Mouse (Mus musculus): ENCODE data around the gene Sf3b1. TPM values are rescaled to one million over a fixed set of nuclear protein-coding genes. Genes with fewer than 3 reads are reported as not detected.
A peak's percentile ranks its signal among the peaks of the same experiment; 100 is the strongest.

Sf3b1 gene
- total and polyA plus RNA-seq, 2 experiments from 2014 or later = 119 to 172 TPM

DNA sequence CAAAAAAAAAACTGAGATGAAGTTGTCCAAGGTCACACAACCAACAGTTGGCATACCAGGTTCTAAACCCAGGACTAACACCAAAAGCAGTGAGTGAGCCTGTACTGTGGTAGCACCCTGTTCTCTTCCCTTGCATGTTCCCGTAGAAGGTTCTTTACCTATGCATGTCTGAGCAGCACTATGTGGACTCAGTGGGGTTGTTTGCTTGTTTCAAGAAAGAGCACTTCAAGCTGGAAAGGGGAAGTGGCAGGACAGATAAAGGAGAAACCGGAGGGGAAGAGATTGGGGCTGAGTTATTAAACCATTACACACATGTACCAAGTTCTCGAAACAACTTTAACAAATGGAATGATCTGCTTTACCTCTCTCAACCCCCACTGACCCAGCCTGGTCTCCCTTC, 44.6 kb downstream of the Sf3b1 start:
- Histone ChIP-seq H3K27me3 (ENCODE audit: control insufficient read depth, insufficient read depth, low read length) (no peaks in the 10 kb centered on the region), H3K36me3 (replicated peaks; ENCODE audit: control insufficient read depth, insufficient read depth, low read length) (peaks cover 30% of the 10 kb centered on the region), H3K27ac (ENCODE audit: low read depth) (no peak overlapping the region), H3K9ac (replicated peaks; ENCODE audit: low read depth, low read length) (no peak overlapping the region), H3K4me1 (ENCODE audit: control insufficient read depth, insufficient read depth) (no peaks in the 10 kb centered on the region), H3K4me2 (ENCODE audit: low read depth, low read length) (no peak overlapping the region), H3K4me3 (ENCODE audit: low read depth, low read length) (no peak overlapping the region), H3K9me3 (replicated peaks; ENCODE audit: control insufficient read depth, low read length) (no peaks in the 10 kb centered on the region)
- WGBS = 65% methylated on average over 3 of the region's 3 CpGs
- no peak for TF ChIP-seq EP300 (IDR thresholded peaks at IDR 0.05; ENCODE audit: low read depth)
- no peak for TF ChIP-seq CTCF (IDR thresholded peaks at IDR 0.05; ENCODE audit: low read depth)
- ATAC-seq (ENCODE audit: insufficient read depth, low read depth) = no peak
- no peak for DNase-seq (ENCODE audit: low spot score)

DNA sequence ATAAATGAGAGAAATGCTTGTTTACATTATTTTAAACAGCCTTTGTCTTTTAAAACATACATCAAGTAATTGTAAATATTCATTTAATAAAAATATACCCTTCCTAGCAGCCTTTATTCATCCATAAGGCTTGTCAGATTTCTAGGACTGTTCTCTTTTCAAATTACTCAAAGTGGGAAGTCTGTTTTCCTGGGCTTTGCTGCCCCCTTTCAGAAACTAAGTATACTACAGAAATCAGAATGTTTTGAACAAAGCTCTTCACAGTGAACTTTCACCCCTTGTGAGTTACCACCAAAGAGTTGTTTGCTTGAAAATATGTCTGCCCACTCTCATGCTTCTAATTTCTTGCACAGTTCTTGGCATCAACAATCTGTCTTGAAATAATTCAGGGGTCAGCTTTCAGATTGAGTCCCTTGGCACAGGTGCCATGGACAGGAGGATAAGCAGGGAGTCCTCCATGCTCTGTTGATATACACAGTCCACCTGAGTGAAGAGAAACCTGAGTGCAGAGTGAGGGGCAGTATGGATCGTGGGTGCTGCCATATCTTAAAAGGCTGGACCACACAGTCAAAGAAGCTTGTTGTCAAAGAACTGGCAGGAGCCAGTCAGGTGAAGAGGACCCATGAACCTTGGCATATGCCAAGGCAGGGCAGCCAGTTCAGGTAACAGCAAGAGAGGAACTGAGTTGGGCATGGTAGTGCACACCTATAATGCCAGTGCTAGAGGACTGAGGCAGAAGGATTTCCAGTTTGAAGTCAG, 47.9 kb downstream of the Sf3b1 start:
- DNase-seq (ENCODE audit: low spot score) (no peak), ATAC-seq (ENCODE audit: insufficient read depth, low read depth) (no peak)
- H3K27ac ChIP-seq (ENCODE audit: low read depth) = no peak overlapping the region
- no peak overlapping the region for H3K4me3 ChIP-seq (ENCODE audit: low read depth, low read length)
- H3K9ac ChIP-seq (replicated peaks; ENCODE audit: low read depth, low read length) = no peak overlapping the region
- peak; percentile 40 for TF ChIP-seq CTCF (IDR thresholded peaks at IDR 0.05; ENCODE audit: low read depth)
- TF ChIP-seq EP300 (IDR thresholded peaks at IDR 0.05; ENCODE audit: low read depth) = no peak
- peaks cover 4% of the 10 kb centered on the region; the same call in 1 of the 2 replicates for H3K36me3 ChIP-seq (replicated peaks; ENCODE audit: control insufficient read depth, insufficient read depth, low read length)
- 27% methylated on average over 1 of the region's 1 CpGs for WGBS
- H3K4me1 ChIP-seq (ENCODE audit: control insufficient read depth, insufficient read depth) = no peaks in the 10 kb centered on the region
- H3K9me3 ChIP-seq (replicated peaks; ENCODE audit: control insufficient read depth, low read length) = no peaks in the 10 kb centered on the region
- H3K27me3 ChIP-seq (ENCODE audit: control insufficient read depth, insufficient read depth, low read length) = no peaks in the 10 kb centered on the region
- H3K4me2 ChIP-seq (ENCODE audit: low read depth, low read length) = no peak overlapping the region

- no peak for DNase-seq (ENCODE audit: low spot score)
- Histone ChIP-seq H3K4me1 (ENCODE audit: control insufficient read depth, insufficient read depth) (no peaks in the 10 kb centered on the region), H3K27me3 (ENCODE audit: control insufficient read depth, insufficient read depth, low read length) (no peaks in the 10 kb centered on the region), H3K36me3 (replicated peaks; ENCODE audit: control insufficient read depth, insufficient read depth, low read length) (no peaks in the 10 kb centered on the region), H3K9ac (replicated peaks; ENCODE audit: low read depth, low read length) (no peak overlapping the region), H3K9me3 (replicated peaks; ENCODE audit: control insufficient read depth, low read length) (no peaks in the 10 kb centered on the region), H3K4me2 (ENCODE audit: low read depth, low read length) (no peak overlapping the region), H3K4me3 (ENCODE audit: low read depth, low read length) (no peak overlapping the region), H3K27ac (ENCODE audit: low read depth) (no peak overlapping the region)
- TF ChIP-seq EP300 (IDR thresholded peaks at IDR 0.05; ENCODE audit: low read depth) = no peak
- no peak for TF ChIP-seq CTCF (IDR thresholded peaks at IDR 0.05; ENCODE audit: low read depth)
- WGBS = 83% methylated on average over 5 of the region's 5 CpGs
- no peak for ATAC-seq (ENCODE audit: insufficient read depth, low read depth)
Measured at GRCm38 (mm10) chr1:54971687-54972404, 55.4 kb downstream of the Sf3b1 start.

- DNase-seq (ENCODE audit: low spot score) = no peak
- H3K27me3 ChIP-seq (ENCODE audit: control insufficient read depth, insufficient read depth, low read length) = no peaks in the 10 kb centered on the region
- H3K36me3 ChIP-seq (replicated peaks; ENCODE audit: control insufficient read depth, insufficient read depth, low read length) = no peaks in the 10 kb centered on the region
- no peaks in the 10 kb centered on the region for H3K4me1 ChIP-seq (ENCODE audit: control insufficient read depth, insufficient read depth)
- 89% methylated on average over 3 of the region's 3 CpGs for WGBS
- H3K9ac ChIP-seq (replicated peaks; ENCODE audit: low read depth, low read length) = no peak overlapping the region
- H3K4me3 ChIP-seq (ENCODE audit: low read depth, low read length) = no peak overlapping the region
- TF ChIP-seq CTCF (IDR thresholded peaks at IDR 0.05; ENCODE audit: low read depth) (no peak), EP300 (IDR thresholded peaks at IDR 0.05; ENCODE audit: low read depth) (no peak)
- H3K9me3 ChIP-seq (replicated peaks; ENCODE audit: control insufficient read depth, low read length) = no peaks in the 10 kb centered on the region
- H3K27ac ChIP-seq (ENCODE audit: low read depth) = no peak overlapping the region
- ATAC-seq (ENCODE audit: insufficient read depth, low read depth) = no peak
- H3K4me2 ChIP-seq (ENCODE audit: low read depth, low read length) = no peak overlapping the region
Measured at GRCm38 (mm10) chr1:54966858-54967257, 60.4 kb downstream of the Sf3b1 start.

DNA sequence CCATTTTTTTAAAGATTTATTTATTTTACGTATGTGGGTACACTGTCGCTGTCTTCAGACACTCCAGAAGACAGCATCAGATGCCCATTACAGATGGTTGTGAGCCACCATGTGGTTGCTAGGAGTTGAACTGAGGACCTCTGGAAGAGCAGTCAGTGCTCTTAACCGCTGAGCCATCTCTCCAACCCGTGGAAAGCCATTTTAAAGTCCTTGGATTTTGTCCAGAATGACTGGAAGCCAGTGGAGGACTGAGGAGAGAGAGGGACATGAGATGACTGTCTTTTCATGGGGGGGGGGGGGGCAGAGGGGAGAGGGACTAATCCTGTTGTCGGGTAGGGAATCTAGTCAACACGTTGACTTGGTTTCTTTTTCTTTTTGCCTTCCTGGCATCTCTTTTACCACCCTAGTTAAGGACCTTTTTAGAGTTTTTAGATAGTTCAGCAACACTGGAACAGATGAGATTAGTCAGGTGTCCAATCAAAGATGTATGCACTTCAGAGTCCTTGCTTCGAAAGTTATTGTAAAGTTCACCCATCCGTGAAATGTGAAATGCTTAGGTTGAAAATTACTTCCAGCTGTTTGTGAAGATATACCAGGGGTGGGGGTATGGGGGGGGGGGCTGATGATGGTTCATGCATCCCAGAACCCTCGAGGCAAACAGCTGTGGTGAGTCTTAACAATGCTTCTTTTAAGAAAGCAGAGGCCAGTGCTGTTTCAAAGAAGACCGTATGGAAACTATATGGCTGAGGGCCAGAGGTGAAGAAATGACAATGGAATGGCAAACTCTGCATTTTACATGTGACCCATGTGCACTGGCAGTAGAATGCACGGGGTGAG, 61.9 kb downstream of the Sf3b1 start:
- ATAC-seq (ENCODE audit: insufficient read depth, low read depth) (no peak), DNase-seq (ENCODE audit: low spot score) (no peak)
- Histone ChIP-seq H3K36me3 (replicated peaks; ENCODE audit: control insufficient read depth, insufficient read depth, low read length) (no peaks in the 10 kb centered on the region), H3K4me2 (ENCODE audit: low read depth, low read length) (no peak overlapping the region), H3K4me1 (ENCODE audit: control insufficient read depth, insufficient read depth) (no peaks in the 10 kb centered on the region), H3K9me3 (replicated peaks; ENCODE audit: control insufficient read depth, low read length) (no peaks in the 10 kb centered on the region), H3K9ac (replicated peaks; ENCODE audit: low read depth, low read length) (no peak overlapping the region), H3K27ac (ENCODE audit: low read depth) (no peak overlapping the region), H3K4me3 (ENCODE audit: low read depth, low read length) (no peak overlapping the region), H3K27me3 (ENCODE audit: control insufficient read depth, insufficient read depth, low read length) (no peaks in the 10 kb centered on the region)
- TF ChIP-seq EP300 (IDR thresholded peaks at IDR 0.05; ENCODE audit: low read depth) = no peak
- TF ChIP-seq CTCF (IDR thresholded peaks at IDR 0.05; ENCODE audit: low read depth) = no peak
- 65% methylated on average over 11 of the region's 11 CpGs for WGBS
